Mouse (Mus musculus) gastrocnemius, postnatal 25 days (tissue): ENCODE results near the gene Tbl2. TPM values are rescaled to one million over a fixed set of nuclear protein-coding genes. Genes with fewer than 3 reads are reported as not detected.

Experiments used
- DNase-seq: peaks from one replicate; pipeline ENCODE4 v3.0.0; 2022
- long read RNA-seq, 2 experiments: library from polyadenylated mRNA; stranded (forward); transcript quantifications; one replicate each; pipeline ENCODE4 v2.0.0; 2021
- total RNA-seq, 2 experiments: library from RNA; stranded (reverse); gene quantifications; 1 replicate in 1 of 2; 2 replicates in 1 of 2; pipeline ENCODE4 v1.2.3; 2021

Tbl2 gene
- 10 to 100 TPM in 1 of 2 experiments, 1 to 10 TPM in 1; 7.5 to 10.5 TPM for total RNA-seq
- long read RNA-seq, experiment 1, full-length matches to known transcripts, result 3 of 5 reads
- long read RNA-seq, experiment 1, partial matches to known transcripts, result 1 of 5 reads
- long read RNA-seq, experiment 1, other reads (novel, unspliced or antisense), result 1 of 5 reads
- long read RNA-seq, experiment 2, full-length matches to known transcripts, result 9 of 17 reads
- long read RNA-seq, experiment 2, partial matches to known transcripts, result 7 of 17 reads
- long read RNA-seq, experiment 2, other reads (novel, unspliced or antisense), result 1 of 17 reads

DNA sequence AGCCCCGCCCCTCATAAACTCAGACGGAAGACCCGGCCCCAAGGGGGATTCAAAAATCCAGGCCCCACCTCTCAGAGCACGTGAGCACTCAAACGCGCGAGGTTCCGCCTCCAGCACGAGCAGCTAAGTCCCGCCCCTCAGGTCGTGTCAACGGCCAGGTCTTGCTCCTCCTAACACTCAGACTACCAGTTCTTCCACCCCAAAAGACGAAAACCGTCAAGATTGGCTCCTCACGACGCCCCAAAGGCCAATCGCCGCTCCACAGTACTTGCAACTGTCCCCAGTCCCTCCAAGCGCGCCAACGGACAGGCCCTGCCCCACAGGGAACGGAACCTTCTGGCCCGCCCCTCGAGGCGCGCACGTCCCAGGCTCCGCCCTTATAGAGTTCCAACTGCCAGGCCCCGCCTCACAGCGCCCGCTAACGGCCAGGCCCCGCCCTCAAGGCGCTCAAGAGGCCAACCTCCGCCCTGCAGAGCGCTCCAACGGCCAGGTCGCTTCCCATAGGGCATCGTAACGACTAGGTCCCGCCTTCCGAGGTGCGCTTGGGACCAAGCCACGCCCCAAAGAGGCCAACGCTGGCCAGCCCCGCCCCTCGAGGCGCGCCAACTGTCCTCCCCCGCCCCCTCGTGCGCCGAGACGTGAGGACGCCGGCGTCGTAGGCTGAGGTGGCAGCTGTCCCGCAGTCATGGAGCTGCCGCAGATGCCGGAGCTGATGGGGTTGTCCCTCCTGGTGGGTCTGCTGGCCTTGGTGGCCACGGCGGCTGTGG is at the start of gene Tbl2:
TSS of gene Tbl2 (plus strand) at position 605 of the 767 bp plus-strand sequence.
- peak; percentile 99 for DNase-seq

DNA sequence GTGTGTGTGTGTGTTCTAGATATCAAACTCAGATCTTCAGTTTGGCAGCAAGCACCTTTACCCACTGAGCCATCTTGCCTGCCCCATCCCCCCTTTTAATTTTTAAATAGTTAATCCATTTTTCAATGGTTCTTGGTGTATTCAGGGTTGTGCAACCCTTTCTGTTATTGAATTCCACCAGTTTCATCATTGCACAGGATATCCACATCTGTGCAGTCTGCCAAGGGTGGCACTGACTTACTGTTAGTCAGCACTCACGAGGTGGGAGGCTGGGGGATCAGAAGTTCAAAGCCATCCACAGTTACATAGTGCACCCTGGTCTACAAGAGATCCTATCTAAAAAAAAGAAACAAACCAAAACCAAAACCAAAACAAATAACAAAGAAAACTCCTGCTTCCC is 48.5 kb upstream of the Tbl2 start:
- DNase-seq, result no peak

DNA sequence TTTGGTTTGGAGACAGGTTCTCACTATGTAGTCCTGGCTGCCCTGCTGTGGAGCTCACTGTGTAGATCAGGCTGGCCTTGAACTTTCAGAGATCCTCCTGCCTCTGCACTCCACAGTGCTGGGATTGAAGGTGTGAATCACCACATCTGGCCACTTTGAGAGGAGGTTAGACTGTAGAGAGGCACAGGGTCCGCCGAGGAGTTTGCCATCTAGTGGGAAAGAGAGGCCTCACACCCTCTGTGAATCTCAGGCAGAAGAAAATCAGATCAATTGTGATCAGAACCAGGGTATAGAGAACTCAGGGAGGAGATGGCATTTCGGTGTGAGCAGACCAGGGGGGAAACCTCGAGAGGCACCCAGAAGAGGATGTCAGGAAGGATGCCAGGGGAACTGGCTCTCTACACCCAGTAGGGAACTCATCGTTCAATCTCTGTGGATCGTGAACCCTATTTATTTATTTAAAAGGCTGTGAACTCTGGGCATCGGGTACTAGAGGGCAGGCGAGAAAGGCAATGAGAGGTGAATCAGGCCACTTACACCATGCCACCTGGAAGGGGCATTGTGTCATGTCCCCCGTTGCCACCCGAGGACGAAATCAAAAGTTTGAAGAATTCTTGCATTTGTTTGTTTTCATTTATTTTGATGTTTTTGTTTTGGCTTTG is 45.3 kb upstream of the Tbl2 start:
- DNase-seq, result no peak

DNA sequence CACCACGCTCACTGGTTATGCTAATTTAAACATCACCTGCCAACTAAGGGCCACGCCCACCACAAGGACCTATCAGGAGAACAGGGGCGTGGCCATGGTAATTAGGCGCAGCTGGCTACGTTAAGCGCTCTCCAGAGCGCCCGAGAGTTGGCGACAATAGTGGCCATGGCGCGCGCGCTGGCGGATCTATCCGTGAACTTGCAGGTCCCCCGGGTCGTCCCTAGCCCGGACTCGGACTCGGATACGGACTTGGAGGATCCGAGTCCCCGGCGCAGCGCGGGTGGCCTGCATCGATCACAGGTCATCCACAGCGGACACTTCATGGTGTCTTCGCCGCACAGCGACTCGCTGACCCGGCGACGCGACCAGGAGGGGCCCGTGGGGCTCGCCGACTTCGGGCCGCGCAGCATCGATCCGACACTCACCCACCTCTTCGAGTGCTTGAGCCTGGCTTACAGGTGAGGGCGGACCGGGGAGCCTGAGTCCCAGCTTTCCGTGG is 42.6 kb upstream of the Tbl2 start:
- peak; percentile 79 for DNase-seq

DNA sequence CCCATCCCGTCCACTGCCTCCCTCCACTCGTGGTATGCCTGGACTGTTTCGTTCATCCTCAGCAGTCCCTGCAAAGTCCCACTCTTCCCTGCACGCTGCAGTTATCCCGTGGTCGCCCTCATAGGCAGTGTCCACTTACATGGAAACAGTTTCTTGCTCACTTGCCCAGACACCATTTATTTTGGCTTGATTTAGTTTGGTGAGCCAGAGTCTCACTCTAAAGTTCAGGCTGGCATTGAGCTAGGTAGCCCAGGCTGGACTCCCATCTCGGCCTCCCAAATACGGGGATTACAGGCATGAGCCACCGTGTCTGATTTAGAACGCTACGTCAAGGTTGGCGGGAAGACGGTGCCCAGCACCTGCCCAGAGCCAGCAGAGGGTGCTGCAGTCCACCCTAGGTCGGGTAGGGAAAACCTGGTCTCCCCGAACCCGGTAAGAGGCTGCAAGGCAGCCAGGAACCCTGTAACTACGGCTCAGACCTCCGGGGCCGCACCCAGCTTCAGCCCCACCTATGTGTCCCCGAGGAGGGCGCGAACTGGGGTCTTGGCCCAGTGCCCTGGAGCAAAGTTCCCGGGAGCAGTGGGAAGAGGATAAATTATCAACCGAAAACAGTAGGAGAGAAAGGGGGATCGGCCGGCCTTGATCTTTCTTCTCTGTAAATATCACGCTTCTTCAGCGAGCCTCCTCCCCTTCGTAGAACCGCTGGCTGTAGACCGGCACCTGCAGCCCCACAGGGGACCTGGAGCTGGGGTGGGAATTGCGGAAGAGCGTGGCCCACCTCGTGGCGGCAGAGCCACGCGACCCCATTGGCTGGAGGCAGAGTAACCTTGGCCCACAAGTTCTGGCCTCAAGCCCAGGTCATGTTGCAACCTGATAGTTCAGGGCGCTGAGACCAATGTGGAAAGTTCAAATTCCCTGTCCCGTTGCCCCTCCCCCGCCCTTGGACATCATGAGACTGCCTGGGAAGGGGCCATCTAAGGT is 41.6 kb upstream of the Tbl2 start:
- DNase-seq, result peak; percentile 88

DNA sequence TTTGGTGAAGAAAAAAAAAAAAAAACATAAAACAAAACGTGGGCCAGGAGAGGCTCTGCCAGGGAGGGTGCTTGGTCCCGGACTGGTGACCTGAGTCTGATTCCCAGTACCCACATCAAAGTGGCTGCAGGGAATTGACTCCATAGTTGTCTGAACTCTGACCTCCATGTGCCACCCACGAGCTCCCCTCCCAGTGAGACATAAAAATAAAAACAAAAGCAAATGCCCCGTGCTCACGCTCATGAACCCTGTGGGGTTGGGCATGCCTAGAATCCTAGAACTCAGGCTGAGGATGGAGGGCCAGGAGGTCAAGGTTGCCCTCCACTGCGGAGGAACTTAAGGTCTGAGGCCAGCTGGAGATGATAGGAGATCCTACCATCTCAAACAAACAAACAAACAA is 40.4 kb upstream of the Tbl2 start:
- DNase-seq, result no peak

DNA sequence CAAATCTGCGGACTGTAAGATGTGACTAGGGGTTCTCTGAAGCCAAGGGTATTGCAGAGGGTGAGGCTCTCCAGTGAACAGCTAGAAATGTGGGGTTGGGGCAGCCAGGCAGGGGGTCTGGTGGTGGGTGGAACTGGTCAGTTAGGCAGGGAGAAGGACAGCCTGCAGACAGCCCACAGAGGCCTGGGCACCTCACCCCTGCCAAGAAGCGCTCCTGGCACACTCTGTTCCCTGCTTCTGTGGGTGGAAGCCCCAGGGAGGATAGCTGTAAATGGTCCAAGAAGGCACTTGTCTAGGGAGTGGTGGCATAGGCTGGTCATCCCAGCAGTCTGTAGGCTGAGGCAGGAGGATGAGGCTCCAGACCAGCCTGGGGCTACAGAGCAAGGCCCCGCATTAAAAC is 40.0 kb upstream of the Tbl2 start:
- DNase-seq, result peak; percentile 65

DNA sequence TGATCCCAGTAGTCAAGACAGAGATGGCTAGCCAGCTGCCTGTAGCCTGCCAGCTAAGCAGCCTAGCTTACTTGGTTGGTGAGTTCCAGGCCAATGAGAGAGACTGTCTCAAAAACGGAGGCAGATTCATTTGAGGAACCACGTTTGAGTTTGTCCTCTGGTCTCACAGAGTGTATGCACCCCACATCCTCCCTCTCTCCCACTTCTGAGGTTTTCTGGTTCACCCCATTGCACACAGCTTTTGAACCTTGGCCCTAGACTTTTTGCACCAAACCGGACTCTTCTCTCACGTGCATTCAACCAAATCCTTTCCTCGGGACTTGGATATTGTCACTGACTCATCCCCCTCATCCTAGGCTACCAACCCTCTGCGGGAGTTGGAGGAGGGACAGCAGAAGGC is 39.5 kb upstream of the Tbl2 start:
- no peak for DNase-seq

DNA sequence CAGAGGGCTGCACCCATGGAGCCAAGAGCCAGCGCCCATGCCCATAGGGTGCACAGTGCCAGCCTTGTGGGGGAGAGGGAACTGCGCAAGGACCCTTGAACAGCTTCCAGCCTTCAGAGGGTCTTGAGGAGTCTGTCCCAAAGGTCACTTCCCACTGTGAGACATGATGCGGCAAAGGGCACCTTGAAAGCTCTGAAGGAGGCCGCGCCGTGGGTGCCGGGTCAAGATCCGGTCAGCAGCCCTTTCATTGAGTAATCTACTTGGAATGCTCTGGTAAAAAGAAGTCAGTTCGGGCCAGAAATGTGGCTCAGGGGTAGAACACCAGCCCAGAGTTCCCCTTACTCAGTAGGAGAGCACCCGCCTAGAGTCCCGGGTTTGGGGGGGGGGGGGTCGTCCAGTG is 35.7 kb upstream of the Tbl2 start:
- DNase-seq, result no peak

DNA sequence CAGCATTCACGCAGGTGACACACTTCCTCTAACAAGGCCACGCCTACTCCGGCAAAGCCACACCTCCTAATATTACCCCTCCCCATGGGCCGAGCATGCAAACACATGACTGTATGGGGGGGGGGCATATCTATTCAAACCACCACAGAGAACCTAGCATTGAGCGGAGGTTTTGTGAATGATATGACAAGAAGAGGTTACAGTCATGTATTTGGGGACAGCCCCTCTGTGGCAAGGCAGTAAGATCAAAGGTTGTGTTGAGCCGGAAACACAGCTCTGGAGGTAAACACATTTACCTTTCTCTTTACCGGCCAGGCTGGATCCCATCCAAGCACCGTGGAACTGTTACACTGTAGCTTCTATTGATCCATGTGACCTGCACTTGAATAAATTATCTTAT is 34.2 kb upstream of the Tbl2 start:
- DNase-seq, result no peak

DNA sequence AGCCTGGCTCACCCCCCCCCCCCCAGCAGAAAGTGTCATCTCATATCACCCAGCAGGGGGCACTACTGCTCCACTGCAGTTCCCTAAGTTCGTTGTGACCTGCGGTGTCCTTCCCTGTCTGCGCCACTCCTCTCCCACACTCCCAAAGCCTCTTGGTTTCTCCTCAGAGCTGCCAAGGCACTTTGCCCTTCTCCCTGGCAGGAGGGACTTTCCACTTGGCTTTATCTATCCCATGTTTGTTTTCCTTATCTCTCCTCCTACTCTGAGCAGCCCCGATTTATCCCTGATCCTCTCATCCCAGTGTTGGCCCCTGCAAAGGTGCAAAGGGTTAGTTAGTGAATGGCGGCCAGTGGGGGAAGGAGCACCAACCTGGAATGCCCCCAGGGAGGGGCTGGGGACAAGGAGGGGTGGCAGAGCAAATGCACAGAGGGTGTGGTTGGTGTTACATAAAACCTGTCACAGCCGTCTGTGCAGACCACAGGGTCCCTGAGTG is 30.8 kb upstream of the Tbl2 start:
- DNase-seq, result peak; percentile 46

DNA sequence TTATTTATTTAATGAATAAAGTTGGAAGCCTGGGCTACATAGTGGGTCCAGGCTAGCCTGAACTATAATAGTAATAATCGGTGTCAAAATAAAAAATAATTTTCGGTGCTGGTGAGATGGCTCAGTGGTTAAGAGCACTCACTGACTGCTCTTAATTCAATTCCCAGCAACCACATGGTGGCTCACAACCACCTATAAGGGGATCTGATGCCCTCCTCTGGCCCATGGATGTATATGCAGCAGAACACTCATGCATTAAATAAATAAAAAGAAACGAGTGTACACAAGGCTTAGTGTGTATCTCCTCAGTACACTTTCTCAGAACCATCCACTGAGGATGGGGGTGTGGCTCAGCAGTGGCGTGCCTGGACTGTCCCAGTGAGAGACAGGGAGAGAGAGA is 28.7 kb upstream of the Tbl2 start:
- no peak for DNase-seq

DNA sequence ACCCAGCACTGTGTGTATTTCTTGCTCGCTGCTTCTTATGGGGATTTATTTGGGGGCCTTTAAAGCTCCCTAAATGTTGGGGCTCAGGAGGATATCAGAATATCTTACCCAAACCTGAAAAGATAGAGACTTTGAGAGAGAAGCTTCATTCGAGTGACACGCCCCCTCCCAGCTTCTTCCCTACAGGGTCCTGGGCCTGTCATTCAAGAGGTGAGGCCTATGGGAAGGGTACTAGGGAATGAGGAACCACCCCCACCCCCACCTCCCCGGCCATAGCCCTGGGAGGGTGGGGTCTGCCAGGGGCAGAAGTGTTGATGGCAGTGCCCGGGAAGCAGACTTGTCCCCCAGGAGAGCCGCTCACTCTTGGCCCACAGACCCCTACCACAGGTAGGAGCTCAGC is 23.3 kb upstream of the Tbl2 start:
- DNase-seq, result no peak

DNA sequence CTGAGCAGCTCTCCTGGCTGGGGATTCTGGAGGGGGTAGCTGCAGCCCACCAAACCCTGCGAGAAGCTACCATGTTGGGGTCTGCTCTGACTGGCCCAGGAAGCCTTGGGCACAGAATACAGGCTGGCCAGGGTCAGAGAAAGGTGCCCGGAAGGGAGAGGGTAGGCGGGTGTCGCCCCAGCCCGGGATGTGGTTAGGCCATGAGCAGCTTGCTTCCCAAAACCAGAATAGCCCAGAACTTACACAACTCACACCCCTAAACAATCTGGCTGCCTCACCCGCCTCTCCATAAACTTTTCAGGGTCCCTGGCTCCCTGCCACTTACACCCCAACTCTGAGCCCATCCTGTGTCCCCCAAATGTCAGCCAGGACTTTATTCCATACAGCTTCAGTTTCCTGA is 21.8 kb upstream of the Tbl2 start:
- DNase-seq, result no peak

DNA sequence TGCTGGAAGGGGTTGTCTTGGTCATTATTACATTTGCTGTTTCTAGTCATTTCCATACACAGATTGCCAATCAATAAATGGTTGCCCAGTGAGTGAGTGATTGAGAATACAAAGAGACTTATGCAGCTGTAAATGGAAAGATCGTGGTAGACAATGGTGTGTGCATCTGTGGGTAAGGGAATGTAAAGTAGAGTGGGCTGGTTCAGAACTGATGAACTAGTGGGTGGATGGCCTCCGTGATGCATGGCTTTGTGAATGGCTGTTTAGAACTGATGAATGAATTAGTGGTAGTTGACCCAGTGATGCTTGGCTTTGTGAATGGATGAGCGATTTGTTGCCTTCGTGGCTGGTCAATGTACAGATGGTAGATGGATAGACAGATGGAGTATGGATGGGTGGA is 19.7 kb upstream of the Tbl2 start:
- no peak for DNase-seq

DNA sequence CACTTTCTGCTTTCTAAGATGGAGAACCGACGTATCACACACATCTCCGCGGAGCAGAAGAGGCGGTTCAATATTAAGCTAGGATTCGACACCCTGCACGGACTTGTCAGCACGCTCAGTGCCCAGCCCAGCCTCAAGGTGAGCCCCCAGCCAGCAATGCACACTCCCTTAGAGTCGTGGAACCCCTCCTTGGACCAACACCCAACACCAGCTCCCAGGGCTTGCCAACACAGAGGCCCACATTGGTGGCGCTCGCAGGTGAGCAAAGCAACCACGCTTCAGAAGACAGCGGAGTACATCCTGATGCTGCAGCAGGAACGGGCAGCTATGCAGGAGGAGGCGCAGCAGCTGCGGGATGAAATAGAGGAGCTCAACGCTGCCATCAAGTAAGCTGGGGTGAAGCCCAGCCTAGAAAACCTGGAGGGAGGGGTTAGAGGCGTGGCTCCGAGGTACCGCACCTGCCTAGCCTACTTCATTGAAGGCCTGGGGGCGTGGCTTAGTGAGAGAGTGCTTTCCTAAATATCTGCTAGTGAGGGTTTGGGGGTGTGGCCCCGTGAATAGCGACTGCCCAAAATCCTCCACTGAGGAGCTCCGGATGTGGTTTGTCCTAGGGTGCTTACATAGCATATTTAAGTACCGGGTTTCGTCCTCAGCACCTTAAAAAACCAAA is 15.6 kb upstream of the Tbl2 start:
- no peak for DNase-seq

DNA sequence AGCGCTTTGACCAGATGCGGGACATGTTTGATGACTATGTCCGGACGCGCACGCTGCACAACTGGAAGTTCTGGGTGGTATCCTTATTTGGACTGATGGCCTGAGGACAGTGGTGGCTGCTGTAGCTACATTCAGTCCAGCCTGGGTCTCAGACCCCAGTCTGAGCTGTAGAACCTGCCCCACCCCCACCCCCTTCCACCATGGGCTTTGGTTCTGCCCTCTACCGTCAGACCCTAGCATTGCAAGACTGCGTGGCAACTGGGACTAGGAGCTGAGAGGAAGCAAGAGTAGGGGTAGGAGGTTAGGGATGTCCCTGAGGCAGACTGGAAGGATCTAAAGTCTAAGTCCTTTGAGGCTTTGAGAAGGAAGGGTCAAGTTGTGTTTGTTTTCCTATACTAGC is 14.9 kb upstream of the Tbl2 start:
- DNase-seq, result no peak

DNA sequence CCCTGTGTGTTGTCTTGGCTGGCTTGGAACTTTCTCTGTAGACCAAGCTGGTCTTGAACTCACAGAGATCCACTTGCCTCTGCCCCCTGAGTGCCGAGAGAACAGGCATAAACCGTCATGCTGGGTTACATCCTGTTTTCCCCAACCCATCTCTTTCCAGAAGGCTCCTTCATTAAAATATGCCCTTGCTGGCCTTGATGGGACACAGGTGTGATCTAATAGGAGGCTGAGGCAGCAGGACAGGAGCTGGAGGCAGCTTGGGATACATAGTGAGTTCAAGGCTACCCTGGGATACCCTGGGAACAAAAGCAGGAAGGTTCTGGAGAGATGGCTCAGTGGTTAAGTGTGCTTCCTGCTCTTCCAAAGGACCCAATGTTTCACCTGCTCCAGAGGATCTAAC is 9.6 kb upstream of the Tbl2 start:
- no peak for DNase-seq

DNA sequence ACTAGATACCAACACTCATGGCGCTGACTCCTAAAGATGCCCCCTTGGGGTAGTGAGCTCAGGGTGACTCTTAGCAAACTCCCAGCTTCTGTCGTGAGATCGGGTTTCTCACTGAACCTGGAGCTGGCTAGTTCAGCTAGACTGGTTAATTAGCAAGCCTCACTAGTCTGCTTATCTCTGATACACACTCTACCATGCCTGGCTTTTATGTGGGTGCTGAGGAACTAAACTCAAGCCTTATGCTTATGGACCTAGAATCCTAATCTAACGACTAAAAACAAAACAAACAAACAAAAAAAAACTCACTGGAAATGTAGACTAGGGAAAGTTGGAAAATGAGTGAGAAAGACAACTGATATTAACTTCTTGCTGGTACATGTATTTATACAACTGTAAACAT is 5.0 kb upstream of the Tbl2 start:
- no peak for DNase-seq

DNA sequence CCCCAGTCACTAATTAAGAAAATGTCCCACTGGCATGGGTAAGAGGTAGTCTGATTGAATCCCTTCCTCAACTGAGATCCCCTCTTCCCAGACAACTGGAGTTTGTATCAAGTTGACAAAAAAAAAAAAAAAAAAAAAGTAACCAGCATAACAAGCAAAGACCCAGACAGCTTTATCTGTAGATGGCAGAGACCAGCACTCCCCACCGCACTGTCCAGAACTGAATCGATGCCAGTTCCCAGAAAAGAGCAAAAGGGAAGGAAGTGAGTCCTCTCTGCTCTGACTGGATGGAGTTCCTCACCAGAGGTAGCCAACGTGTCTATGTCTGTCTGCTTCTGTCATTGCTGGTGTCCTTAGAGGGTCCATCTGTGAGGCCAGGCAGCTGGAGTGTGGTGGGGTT is 3.9 kb upstream of the Tbl2 start:
- DNase-seq, result no peak

DNA sequence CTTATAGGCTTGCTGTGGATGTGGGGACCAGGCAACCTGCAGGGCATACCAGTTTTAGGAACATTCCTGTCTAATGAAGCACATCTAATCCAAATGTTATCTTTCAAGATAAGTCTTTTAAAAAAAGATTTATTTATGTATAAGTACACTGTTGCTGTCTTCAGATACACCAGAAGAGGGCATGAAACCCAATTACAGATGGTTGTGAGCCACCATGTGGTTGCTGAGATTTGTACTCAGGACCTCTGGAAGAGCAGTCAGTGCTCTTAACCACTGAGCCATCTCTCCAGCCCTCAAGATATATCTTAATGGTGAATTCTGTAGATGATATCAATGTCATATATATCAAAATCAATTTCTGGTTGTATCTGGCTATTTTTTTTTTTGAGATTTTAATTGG is 3.5 kb upstream of the Tbl2 start:
- DNase-seq, result no peak
